Mouse (Mus musculus): Measurements from ENCODE around the gene Cyp4f39.

- TF ChIP-seq POLR2A (IDR thresholded peaks at IDR 0.05; ENCODE audit: control insufficient read depth, extremely low read depth, insufficient read depth, low read length, poor library complexity) (no peak), CTCF (IDR thresholded peaks at IDR 0.05; ENCODE audit: borderline replicate concordance, control insufficient read depth, extremely low read depth, insufficient read depth, low read length, poor library complexity) (no peak)
Measured at GRCm38 (mm10) chr17:32494601-32495000, 42.1 kb downstream of the Cyp4f39 start.
